Mouse (Mus musculus): ENCODE measurements at regions not wholly inside any gene's neighbourhood (a gene's known extent, or its start where the extent isn't known, plus 50 kb on each side); places are given as distances from the start of the nearest gene placed in this dataset.

DNA sequence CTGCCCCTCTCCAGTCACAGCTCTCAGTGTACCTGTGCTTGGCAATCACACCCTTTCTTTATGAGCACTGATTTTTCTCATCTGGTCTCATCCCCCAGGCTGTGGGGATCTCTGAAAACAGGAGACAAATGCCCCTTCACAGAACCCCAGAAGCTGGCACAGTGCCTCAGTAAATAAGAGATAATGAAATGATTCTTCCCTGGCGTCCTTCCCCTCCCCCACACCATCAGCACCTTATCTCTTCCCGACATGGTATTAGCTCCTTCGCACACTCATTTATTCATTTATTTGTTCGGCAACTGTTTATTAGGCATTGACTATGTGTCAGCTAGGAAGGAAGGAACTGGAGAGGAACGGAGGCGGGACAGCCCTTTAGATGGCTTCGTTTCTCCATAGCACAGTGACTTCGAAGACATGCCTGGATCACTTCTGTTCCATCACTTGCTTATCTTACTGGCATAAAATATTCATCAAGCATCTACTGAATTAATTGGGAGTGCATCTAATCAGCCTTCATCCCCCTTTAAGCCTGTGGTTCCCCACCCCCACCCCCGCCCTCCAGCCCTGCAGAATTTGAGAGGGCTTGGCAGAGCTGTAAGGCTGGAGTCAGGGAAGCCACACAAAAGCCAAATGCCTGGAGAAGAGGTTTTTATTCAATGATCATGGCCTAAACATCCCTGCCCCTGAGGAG lies 51.6 kb upstream of the Tbc1d21 start:
- Histone ChIP-seq H3K4me3 (no peak overlapping the region), H3K36me3 (no peaks in the 10 kb centered on the region), H3K27me3 (ENCODE audit: low read depth, poor library complexity, severe bottlenecking) (no peaks in the 10 kb centered on the region), H3K27ac (replicated peaks) (peak overlapping the region; percentile 38; the same call in 1 of the 2 replicates), H3K9me3 (replicated peaks) (no peaks in the 10 kb centered on the region), H3K4me1 (peaks cover 14% of the 10 kb centered on the region)
- 68% methylated on average over 9 of the region's 9 CpGs for WGBS
- no peak for DNase-seq (ENCODE audit: low spot score)

DNA sequence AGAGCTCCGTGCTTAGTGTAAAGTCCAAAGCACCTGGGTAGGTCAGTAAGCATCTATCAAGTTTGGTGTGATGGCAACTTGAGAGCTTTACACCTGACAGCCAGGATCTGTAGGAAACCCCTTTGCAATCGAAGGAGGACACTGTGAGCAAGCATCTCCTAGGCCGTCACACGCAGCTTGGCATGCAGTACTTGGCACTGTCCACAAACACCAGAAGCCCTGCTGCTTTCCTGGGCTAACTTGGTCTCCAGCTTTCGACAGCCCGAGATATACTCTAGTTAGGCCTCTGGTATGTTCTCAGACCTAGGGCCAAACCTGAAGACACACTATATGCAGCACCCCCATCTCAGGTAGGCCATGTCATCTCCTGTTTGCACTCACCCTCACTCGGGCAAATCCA lies 58.5 kb upstream of the Tbc1d21 start:
- no peak for DNase-seq (ENCODE audit: low spot score)
- Histone ChIP-seq H3K4me1 (peaks cover 2% of the 10 kb centered on the region), H3K4me3 (no peak overlapping the region), H3K27ac (replicated peaks) (no peak overlapping the region), H3K27me3 (ENCODE audit: low read depth, poor library complexity, severe bottlenecking) (peaks cover 3% of the 10 kb centered on the region; the same call in 1 of the 2 replicates), H3K36me3 (no peaks in the 10 kb centered on the region), H3K9me3 (replicated peaks) (no peaks in the 10 kb centered on the region)
- WGBS, result 91% methylated on average over 7 of the region's 7 CpGs

DNA sequence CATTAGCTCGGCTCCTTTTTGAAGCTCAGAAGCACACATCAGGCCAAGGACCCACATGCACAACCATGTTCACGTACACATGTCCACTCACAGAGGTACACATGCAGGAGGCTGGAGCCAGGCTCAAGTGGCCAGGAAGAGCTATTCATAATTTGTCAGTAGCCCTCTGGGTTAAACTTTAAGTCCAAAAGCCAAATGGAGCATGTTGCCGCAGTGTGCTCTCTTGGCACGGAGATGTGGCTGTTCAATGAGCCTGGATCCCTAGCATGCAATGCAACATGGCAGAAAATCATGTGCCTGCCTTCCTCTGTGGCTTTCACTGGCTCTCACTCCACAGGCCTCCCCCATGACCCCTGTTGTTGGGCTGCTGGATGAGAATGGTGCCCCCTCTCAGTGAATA lies 57.6 kb upstream of the Insyn1 start:
- no peak for DNase-seq (ENCODE audit: low spot score)
- Histone ChIP-seq H3K4me1 (peaks cover 11% of the 10 kb centered on the region), H3K36me3 (no peaks in the 10 kb centered on the region), H3K4me3 (no peak overlapping the region), H3K27ac (replicated peaks) (no peak overlapping the region), H3K9me3 (replicated peaks) (no peaks in the 10 kb centered on the region), H3K27me3 (ENCODE audit: low read depth, poor library complexity, severe bottlenecking) (peaks cover 4% of the 10 kb centered on the region)
- 92% methylated on average over 4 of the region's 4 CpGs for WGBS

DNA sequence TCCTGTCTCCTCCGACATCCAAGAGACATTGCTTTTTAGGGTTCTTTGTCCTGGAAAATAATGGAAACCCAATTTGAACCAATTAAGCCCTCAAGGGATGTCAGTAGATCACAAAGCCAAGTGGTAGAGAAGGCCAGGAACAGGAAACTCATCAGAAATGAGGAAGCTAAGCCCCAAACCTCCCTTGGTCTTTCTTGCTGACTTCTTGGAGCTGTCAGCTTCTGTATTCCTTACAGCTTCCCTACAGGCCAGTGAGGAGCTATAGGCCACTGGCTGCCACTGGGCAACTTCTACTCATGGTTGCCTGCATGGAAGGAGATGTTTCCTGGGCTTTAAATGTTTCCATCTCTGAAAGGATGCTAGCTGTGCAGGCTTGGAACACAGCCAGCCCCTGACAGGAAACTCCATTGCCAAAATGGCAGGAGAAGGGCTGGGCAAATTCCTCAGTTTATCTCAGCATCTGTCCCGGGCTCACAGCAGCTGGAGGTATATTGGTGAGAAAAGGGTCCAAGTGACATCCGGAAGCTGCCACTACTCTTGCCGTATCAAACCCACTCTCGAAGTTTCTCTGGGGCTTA lies 55.5 kb upstream of the Insyn1 start:
- no peak for DNase-seq (ENCODE audit: low spot score)
- WGBS, result 82% methylated on average over 5 of the region's 5 CpGs

DNA sequence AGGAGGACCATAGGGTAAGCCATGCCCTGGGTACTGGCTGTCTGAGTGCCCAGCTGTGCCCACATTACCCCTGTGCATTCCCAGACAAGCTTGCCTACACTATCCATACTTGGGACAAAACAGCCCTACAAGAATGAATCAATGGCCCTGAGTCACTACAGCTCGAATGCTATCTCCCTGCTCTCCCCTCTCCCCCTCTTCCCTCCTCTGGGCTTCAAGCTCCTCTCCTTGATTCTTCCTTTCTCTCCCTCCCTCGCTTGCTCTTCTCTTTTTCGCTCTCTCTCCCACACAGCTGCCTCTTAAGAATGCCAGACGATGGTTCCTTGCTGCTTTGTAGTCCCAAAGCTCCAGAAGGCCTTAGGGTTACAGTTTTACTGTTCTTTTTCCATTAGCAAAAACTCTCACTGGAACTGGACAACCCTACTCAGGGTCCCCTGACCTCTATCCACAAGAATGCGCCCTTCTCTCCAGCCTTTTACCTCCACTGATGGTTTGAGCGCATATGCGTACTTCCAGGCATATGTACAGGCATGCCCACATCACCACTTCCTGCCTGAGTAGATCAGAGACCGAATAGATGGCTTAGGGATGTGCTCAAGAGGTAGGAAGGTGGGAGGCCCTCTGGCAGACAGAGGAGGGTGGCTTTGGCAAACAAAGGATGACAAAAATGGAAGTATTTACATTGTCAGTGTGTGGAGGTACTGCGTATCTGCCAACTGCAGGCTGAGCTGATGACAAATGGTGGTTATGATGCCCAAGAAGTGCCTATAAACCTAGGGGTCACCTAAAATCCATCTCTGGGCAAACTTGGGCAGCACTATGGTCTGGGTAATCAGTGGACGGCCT lies 51.9 kb upstream of the Insyn1 start:
- H3K4me3 ChIP-seq, result no peak overlapping the region
- peaks cover 16% of the 10 kb centered on the region for H3K27me3 ChIP-seq (ENCODE audit: low read depth, poor library complexity, severe bottlenecking)
- H3K27ac ChIP-seq (replicated peaks), result no peak overlapping the region
- peaks cover 39% of the 10 kb centered on the region for H3K4me1 ChIP-seq
- H3K9me3 ChIP-seq (replicated peaks), result no peaks in the 10 kb centered on the region
- WGBS, result 78% methylated on average over 10 of the region's 10 CpGs
- DNase-seq (ENCODE audit: low spot score), result no peak
- H3K36me3 ChIP-seq, result no peaks in the 10 kb centered on the region

More for the DNA sequence above, 55.5 kb upstream of the Insyn1 start:
- Histone ChIP-seq H3K27me3 (ENCODE audit: low read depth, poor library complexity, severe bottlenecking) (peaks cover 16% of the 10 kb centered on the region), H3K9me3 (replicated peaks) (no peaks in the 10 kb centered on the region), H3K36me3 (no peaks in the 10 kb centered on the region), H3K27ac (replicated peaks) (no peak overlapping the region), H3K4me3 (no peak overlapping the region), H3K4me1 (peaks cover 16% of the 10 kb centered on the region)

DNA sequence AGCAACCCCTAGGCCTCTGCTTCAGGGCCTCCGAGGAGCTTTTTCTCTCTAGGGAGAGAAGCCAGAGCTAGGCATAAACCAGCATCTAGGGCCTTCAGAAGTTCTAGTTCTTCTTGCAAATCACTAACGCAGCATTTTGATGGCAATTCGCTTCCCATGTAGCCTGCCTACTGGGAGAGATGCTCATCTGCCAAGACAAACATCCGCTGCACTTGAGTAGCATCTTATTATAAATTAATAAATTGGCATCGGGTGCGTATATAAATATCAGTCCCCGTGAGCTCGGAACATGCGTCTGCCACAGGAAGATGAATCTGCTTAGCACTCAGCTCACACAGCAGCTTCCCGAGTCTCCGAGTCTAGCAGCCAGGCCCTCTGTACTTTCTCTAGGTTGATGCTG lies 50.9 kb upstream of the Insyn1 start:
- H3K9me3 ChIP-seq (replicated peaks), result no peaks in the 10 kb centered on the region
- no peaks in the 10 kb centered on the region for H3K36me3 ChIP-seq
- H3K27me3 ChIP-seq (ENCODE audit: low read depth, poor library complexity, severe bottlenecking), result peaks cover 16% of the 10 kb centered on the region
- H3K27ac ChIP-seq (replicated peaks), result no peak overlapping the region
- no peak overlapping the region for H3K4me3 ChIP-seq
- WGBS, result 93% methylated on average over 11 of the region's 11 CpGs
- DNase-seq (ENCODE audit: low spot score), result no peak
- peaks cover 46% of the 10 kb centered on the region for H3K4me1 ChIP-seq

DNA sequence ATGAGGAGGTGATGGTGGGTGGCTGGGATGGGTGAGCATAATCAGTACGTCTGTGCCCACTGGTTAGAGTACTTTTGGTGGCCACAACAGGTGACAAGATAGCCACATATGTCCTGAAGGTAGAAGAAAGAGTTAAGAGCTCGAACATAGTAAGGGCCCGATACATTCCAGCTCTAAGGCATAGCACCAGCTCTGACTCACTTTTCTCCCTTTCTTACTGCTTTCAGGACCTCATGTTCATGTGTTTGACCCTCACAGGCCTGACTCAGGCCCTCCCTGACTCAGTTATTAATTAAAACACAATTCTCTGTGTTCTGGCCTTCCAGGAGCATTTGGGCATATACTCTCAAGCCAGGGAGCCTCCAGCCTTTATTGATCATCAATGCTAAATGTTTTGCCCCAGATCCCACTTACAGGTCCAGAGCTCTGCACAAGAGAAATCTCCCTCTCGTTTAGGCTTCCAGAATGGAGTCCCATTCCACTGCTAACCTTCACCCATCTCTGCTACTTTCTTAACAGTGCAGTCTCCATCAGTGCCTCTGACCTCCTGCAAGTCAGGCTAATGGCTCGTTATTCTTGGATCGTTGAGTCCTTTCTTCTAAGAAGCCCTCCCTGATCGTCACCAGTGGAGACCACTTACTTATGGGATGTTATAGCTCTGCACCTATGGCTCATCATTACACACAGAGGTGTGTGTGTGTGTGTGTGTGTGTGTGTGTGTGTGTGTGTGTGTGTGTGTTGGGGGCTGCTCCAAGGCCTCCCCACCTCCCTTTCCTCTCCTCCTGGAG lies 50.1 kb upstream of the Insyn1 start:
- Histone ChIP-seq H3K27me3 (ENCODE audit: low read depth, poor library complexity, severe bottlenecking) (peaks cover 15% of the 10 kb centered on the region), H3K27ac (replicated peaks) (0 out of 2 replicates have a peak overlapping the region, but pooled peaks have one; percentile 28), H3K4me3 (no peak overlapping the region), H3K4me1 (peaks cover 47% of the 10 kb centered on the region), H3K36me3 (no peaks in the 10 kb centered on the region), H3K9me3 (replicated peaks) (no peaks in the 10 kb centered on the region)
- no peak for DNase-seq (ENCODE audit: low spot score)
- WGBS, result 75% methylated on average over 7 of the region's 7 CpGs

Measured in midbrain, embryonic 10.5 days (tissue).